Mouse (Mus musculus): Measurements from ENCODE around the gene Fank1.

DNA sequence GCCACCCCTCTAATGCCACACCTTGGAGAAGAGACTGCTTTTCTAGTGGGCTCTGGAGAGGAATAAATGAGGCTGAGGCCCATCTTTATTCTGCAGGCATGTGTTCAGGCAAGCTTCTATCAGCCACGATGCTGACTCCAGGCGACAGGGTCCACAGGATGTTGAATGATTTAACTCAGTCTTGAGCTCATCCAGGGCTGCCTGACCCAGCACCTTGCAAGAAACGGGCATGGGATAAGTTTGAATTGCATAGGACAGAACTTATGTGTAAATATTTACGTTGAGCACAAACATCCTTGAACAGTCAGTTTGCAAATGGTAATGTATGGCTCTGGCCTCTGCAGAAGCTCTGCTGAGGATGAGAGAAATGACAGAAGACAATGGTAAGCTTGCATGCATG is 82.9 kb downstream of the Fank1 start:
- TF ChIP-seq CTCF (IDR thresholded peaks at IDR 0.05; ENCODE audit: insufficient read depth, low read depth, low read length) (no peak), POLR2A (IDR thresholded peaks at IDR 0.05; ENCODE audit: insufficient read depth, low read depth, low read length) (no peak)

All from olfactory bulb, adult 2 months (tissue).